Mouse (Mus musculus): ENCODE measurements at regions not wholly inside any gene's neighbourhood (a gene's known extent, or its start where the extent isn't known, plus 50 kb on each side); places are given as distances from the start of the nearest gene placed in this dataset.
A peak's percentile ranks its signal among the peaks of the same experiment; 100 is the strongest.

DNA sequence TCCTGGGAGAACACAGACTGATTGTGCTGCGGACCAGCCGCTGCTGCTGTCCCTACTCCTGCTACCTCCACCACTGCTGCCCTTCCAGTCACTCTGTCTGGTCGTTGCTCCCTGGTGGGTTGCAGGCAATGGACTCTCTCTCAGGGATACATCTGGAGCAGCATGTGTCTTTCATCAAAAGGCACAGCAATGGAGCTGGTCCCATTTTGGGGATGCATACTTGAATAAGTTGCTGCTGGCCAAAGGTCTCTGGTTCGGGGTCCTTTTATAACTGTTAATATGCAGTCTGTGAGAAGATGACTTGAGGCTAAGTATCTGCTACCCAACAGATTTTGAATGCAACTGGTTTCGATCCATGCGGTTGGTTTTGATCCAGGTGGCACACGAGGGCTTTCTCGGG lies 197.8 kb downstream of the Tgfb2 start:
- Histone ChIP-seq H3K4me1 (replicated peaks; ENCODE audit: insufficient read depth, low read length) (no peaks in the 10 kb centered on the region; the same call in 1 of the 2 replicates), H3K27ac (no peak overlapping the region), H3K9ac (ENCODE audit: low read depth, low read length) (no peak overlapping the region), H3K4me2 (ENCODE audit: low read length) (no peak overlapping the region), H3K9me3 (replicated peaks; ENCODE audit: low read length) (no peaks in the 10 kb centered on the region), H3K36me3 (ENCODE audit: insufficient read depth, low read length) (no peaks in the 10 kb centered on the region), H3K4me3 (replicated peaks; ENCODE audit: low read depth, low read length) (no peak overlapping the region), H3K27me3 (ENCODE audit: insufficient read depth, low read length) (no peaks in the 10 kb centered on the region)
- ATAC-seq (replicated peaks; ENCODE audit: low FRiP score, low read depth) = no peak
- WGBS = 69% methylated on average over 8 of the region's 8 CpGs
- TF ChIP-seq CTCF (IDR thresholded peaks at IDR 0.05; ENCODE audit: low read depth) = no peak
- no peak for DNase-seq (ENCODE audit: low spot score)

DNA sequence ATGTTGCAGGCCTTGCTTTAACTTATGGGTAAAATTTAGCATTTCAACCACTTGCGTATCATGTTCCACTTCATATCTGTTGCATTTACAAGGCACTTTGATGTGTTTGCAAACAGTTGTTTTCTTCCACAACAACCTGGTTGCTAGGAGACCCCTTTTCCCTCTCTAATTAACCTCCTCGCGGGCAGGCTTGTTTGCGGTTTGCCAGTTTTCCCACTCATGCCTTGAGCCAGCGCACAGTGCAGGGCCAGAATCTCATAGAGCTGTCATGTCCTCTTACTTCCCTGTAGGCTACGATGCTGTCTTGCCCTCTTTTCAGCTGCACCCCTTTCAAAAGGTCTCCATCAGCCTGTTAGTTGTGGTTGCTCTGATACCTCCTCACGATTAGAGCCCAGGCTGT lies 199.3 kb downstream of the Tgfb2 start:
- H3K27me3 ChIP-seq (ENCODE audit: insufficient read depth, low read length) = no peaks in the 10 kb centered on the region
- H3K4me1 ChIP-seq (replicated peaks; ENCODE audit: insufficient read depth, low read length) = no peaks in the 10 kb centered on the region; the same call in 1 of the 2 replicates
- TF ChIP-seq CTCF (IDR thresholded peaks at IDR 0.05; ENCODE audit: low read depth) = no peak
- no peak overlapping the region for H3K4me3 ChIP-seq (replicated peaks; ENCODE audit: low read depth, low read length)
- no peak for DNase-seq (ENCODE audit: low spot score)
- H3K36me3 ChIP-seq (ENCODE audit: insufficient read depth, low read length) = no peaks in the 10 kb centered on the region
- H3K9ac ChIP-seq (ENCODE audit: low read depth, low read length) = no peak overlapping the region
- no peak for ATAC-seq (replicated peaks; ENCODE audit: low FRiP score, low read depth)
- 87% methylated on average over 7 of the region's 7 CpGs for WGBS
- H3K27ac ChIP-seq = no peak overlapping the region
- no peaks in the 10 kb centered on the region for H3K9me3 ChIP-seq (replicated peaks; ENCODE audit: low read length)
- H3K4me2 ChIP-seq (ENCODE audit: low read length) = no peak overlapping the region

DNA sequence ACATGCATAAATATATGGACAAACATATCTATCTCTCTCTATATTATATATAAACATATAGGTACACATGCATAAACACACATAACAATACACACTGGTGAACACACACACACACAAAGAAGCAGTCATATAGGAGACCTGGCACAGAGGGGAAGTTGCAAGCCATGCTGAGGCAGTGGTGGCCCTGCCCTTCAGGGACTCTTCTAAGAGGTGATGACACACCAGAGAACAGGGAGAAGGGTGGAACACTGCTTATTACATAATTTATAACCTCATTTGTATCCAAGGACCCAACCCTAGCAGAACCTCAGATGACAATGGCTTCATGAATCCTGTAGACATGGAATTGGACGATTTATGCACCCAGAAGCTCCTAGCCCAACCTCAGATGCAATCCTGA lies 199.9 kb downstream of the Tgfb2 start:
- DNase-seq (ENCODE audit: low spot score) = no peak
- Histone ChIP-seq H3K9me3 (replicated peaks; ENCODE audit: low read length) (no peaks in the 10 kb centered on the region), H3K27ac (no peak overlapping the region), H3K27me3 (ENCODE audit: insufficient read depth, low read length) (no peaks in the 10 kb centered on the region), H3K4me2 (ENCODE audit: low read length) (no peak overlapping the region), H3K36me3 (ENCODE audit: insufficient read depth, low read length) (no peaks in the 10 kb centered on the region), H3K4me3 (replicated peaks; ENCODE audit: low read depth, low read length) (no peak overlapping the region), H3K9ac (ENCODE audit: low read depth, low read length) (no peak overlapping the region), H3K4me1 (replicated peaks; ENCODE audit: insufficient read depth, low read length) (no peaks in the 10 kb centered on the region; the same call in 1 of the 2 replicates)
- no peak for ATAC-seq (replicated peaks; ENCODE audit: low FRiP score, low read depth)
- WGBS = 52% methylated on average over 1 of the region's 1 CpGs
- TF ChIP-seq CTCF (IDR thresholded peaks at IDR 0.05; ENCODE audit: low read depth) = no peak

DNA sequence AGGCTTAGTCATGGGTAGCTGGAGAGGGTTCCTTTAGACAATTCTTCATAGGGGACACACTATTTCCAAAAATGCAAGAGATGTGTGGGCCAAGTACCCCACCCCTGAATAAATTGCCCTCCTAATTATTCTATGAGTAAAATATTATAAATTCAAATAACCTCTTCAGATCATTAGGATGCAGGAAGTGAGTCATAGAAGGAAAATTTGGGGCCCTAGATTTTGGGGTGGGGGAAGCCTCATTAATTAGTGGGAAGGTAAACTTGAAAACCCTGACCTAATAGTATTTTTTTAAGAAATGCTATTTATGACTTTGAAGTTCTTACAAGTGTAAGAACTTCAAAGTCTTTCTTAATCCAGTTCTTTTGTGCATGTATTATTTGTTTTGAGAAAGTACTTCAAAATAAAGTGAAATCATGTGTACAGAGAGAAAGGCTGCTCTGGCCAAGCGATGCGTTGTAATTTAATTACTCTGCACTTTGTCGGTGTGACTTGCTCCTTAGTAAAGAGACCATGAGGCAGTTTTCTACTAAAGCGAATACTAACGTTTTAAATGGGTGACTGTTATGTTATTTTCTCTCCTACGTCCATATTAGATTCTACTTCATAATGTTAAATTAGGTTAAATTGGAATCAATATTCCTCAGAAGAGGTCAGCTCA lies 200.6 kb downstream of the Tgfb2 start:
- Histone ChIP-seq H3K4me3 (replicated peaks; ENCODE audit: low read depth, low read length) (no peak overlapping the region), H3K4me2 (ENCODE audit: low read length) (no peak overlapping the region), H3K27me3 (ENCODE audit: insufficient read depth, low read length) (no peaks in the 10 kb centered on the region), H3K27ac (no peak overlapping the region), H3K36me3 (ENCODE audit: insufficient read depth, low read length) (no peaks in the 10 kb centered on the region), H3K9me3 (replicated peaks; ENCODE audit: low read length) (no peaks in the 10 kb centered on the region), H3K9ac (ENCODE audit: low read depth, low read length) (no peak overlapping the region), H3K4me1 (replicated peaks; ENCODE audit: insufficient read depth, low read length) (no peaks in the 10 kb centered on the region; the same call in 1 of the 2 replicates)
- no peak for TF ChIP-seq CTCF (IDR thresholded peaks at IDR 0.05; ENCODE audit: low read depth)
- ATAC-seq (replicated peaks; ENCODE audit: low FRiP score, low read depth) = no peak
- DNase-seq (ENCODE audit: low spot score) = no peak
- WGBS = 71% methylated on average over 6 of the region's 6 CpGs

DNA sequence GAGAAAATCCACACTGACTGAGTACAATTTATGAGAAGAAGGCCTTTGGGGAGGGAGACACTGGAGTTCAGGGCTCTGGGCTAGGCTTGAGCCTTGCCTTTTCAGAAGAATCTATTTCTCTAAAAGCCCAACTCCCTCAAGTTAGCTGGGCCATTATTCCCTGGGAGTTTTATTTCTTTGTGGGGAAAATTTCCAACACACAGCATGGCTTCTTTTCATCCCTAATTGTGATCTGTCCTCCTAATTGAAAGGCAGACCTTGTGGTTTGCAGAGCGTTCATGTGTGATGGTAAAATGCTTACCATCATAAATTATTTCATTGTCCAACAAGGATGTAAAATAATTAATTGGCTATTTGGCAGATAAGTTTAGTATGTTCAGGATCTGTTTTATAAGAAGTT lies 204.1 kb downstream of the Tgfb2 start:
- no peak for TF ChIP-seq CTCF (IDR thresholded peaks at IDR 0.05; ENCODE audit: low read depth)
- DNase-seq (ENCODE audit: low spot score) (peak; percentile 43), ATAC-seq (replicated peaks; ENCODE audit: low FRiP score, low read depth) (no peak)
- no peak overlapping the region for H3K4me2 ChIP-seq (ENCODE audit: low read length)
- H3K4me1 ChIP-seq (replicated peaks; ENCODE audit: insufficient read depth, low read length) = no peaks in the 10 kb centered on the region
- no peaks in the 10 kb centered on the region for H3K36me3 ChIP-seq (ENCODE audit: insufficient read depth, low read length)
- H3K9me3 ChIP-seq (replicated peaks; ENCODE audit: low read length) = no peaks in the 10 kb centered on the region
- H3K4me3 ChIP-seq (replicated peaks; ENCODE audit: low read depth, low read length) = no peak overlapping the region
- 26% methylated on average over 1 of the region's 1 CpGs for WGBS
- H3K27me3 ChIP-seq (ENCODE audit: insufficient read depth, low read length) = no peaks in the 10 kb centered on the region
- no peak overlapping the region for H3K27ac ChIP-seq
- no peak overlapping the region for H3K9ac ChIP-seq (ENCODE audit: low read depth, low read length)

- Histone ChIP-seq H3K4me2 (ENCODE audit: low read length) (no peak overlapping the region), H3K27me3 (ENCODE audit: insufficient read depth, low read length) (no peaks in the 10 kb centered on the region), H3K9ac (ENCODE audit: low read depth, low read length) (no peak overlapping the region), H3K27ac (no peak overlapping the region), H3K9me3 (replicated peaks; ENCODE audit: low read length) (no peaks in the 10 kb centered on the region), H3K36me3 (ENCODE audit: insufficient read depth, low read length) (no peaks in the 10 kb centered on the region), H3K4me3 (replicated peaks; ENCODE audit: low read depth, low read length) (no peak overlapping the region), H3K4me1 (replicated peaks; ENCODE audit: insufficient read depth, low read length) (no peaks in the 10 kb centered on the region)
- DNase-seq (ENCODE audit: low spot score) (no peak), ATAC-seq (replicated peaks; ENCODE audit: low FRiP score, low read depth) (no peak)
- no peak for TF ChIP-seq CTCF (IDR thresholded peaks at IDR 0.05; ENCODE audit: low read depth)
- 68% methylated on average over 1 of the region's 1 CpGs for WGBS
Measured at GRCm38 (mm10) chr1:186497872-186498271, 207.9 kb downstream of the Tgfb2 start.

DNA sequence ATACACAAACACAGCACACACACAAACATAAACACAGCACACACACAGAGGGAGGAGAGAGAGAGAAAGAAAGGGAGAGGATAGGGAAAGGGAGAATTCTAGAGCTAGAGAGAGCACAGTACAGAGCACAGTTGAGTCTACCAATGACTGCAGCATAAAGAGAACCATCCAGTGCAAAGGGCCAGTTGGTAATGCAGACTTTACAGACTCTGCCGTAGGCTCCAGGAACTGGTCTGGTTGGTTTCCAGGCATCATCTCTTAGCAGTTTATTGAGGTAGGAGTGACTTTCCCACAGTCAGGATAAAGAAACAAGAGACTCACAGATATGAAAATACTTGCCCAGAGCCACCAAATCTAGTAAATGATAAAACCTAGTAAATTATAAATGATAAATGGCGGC lies 208.5 kb downstream of the Tgfb2 start:
- WGBS = 70% methylated on average over 2 of the region's 2 CpGs
- no peak overlapping the region for H3K9ac ChIP-seq (ENCODE audit: low read depth, low read length)

More for the DNA sequence above, 208.5 kb downstream of the Tgfb2 start:
- Histone ChIP-seq H3K27ac (no peak overlapping the region), H3K4me3 (replicated peaks; ENCODE audit: low read depth, low read length) (no peak overlapping the region), H3K4me2 (ENCODE audit: low read length) (no peak overlapping the region), H3K27me3 (ENCODE audit: insufficient read depth, low read length) (no peaks in the 10 kb centered on the region), H3K36me3 (ENCODE audit: insufficient read depth, low read length) (no peaks in the 10 kb centered on the region), H3K4me1 (replicated peaks; ENCODE audit: insufficient read depth, low read length) (no peaks in the 10 kb centered on the region), H3K9me3 (replicated peaks; ENCODE audit: low read length) (no peaks in the 10 kb centered on the region)
- no peak for TF ChIP-seq CTCF (IDR thresholded peaks at IDR 0.05; ENCODE audit: low read depth)
- ATAC-seq (replicated peaks; ENCODE audit: low FRiP score, low read depth) (no peak), DNase-seq (ENCODE audit: low spot score) (no peak)

All from kidney, postnatal 0 days (tissue).